Mouse (Mus musculus) cerebellum, adult 2 months (tissue): Measurements from ENCODE around the gene Mrpl49.

ENCODE experiments used
- CTCF ChIP-seq: fragments of 200-500 bp; IDR thresholded peaks from 2 replicates; pipeline ENCODE4 v1.5.1; 2011; ENCODE audit warnings: low read depth, mild to moderate bottlenecking, control low read depth, low read length, moderate library complexity, borderline replicate concordance; ENCODE audit not compliant: insufficient read depth
- POLR2A ChIP-seq: fragments of 200-500 bp; IDR thresholded peaks from 2 replicates; pipeline ENCODE4 v1.6.1; 2011; ENCODE audit warnings: low read length, control low read depth, borderline replicate concordance; ENCODE audit not compliant: insufficient read depth

- TF ChIP-seq CTCF: no peak
- TF ChIP-seq POLR2A: no peak
Observed at GRCm38 (mm10) chr19:6020276-6020675, 37.3 kb downstream of the Mrpl49 start.
